Mouse (Mus musculus): ENCODE data around the gene Ick. TPM values are rescaled to one million over a fixed set of nuclear protein-coding genes. Genes with fewer than 3 reads are reported as not detected.

Gene Ick
- total RNA-seq (2023) = 10 to 100 TPM in 1 of 2 experiments, 1 to 10 TPM in 1; 6.4 to 10.1 TPM

DNA sequence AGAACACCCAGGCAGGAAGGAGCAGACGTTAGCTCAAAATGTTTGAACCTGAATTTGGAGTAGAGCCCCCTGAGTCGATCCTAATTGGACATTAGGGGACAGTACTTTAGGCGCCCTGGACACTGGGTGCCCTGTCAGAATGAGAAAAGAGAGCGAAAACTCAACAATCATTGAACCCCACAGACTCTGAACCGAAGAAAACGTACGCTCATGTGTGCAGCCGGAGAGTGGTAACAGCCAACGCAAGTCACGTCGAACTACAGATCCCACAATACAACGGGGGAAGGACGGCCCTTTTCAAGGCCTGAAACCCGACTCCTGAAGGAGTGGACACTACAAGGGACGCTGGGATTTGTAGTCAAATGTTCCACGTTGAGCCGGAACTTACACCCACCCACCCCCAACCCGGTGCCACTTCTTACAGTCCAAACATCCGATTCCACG, at the start of gene Ick, which contains the start of gene Fbxo9:
TSS of gene Ick (plus strand) at position 397 of the 444 bp plus-strand sequence.
TSS of gene Fbxo9 (minus strand) at position 270 of the 444 bp plus-strand sequence.

GRCm38 (mm10) chr9:78182474-78182873, 73.5 kb downstream of the Ick start, which contains the start of gene Gsta4:
Gene Gsta4 (plus strand): TSS chr9:78182774.

Other genes with a start within 250 kb of the Ick start
- gene Elovl5, start 191.8 kb upstream of the Ick start, total RNA-seq (2023) = 100 to 1,000 TPM; 119 to 134 TPM
- gene Gcm1, start 57.3 kb upstream of the Ick start, total RNA-seq (2023) = not detected
- 10 to 100 TPM; 25.0 to 30.4 TPM for gene Fbxo9, start 127 bp upstream of the Ick start, total RNA-seq (2023)
- gene Gsta4, start 73.6 kb downstream of the Ick start, total RNA-seq (2023) = 1 to 10 TPM; 2.2 to 4.1 TPM
- not detected for gene Gsta1, start 121.5 kb downstream of the Ick start, total RNA-seq (2023)
- gene Gm3776, start 147.9 kb downstream of the Ick start, total RNA-seq (2023) = not detected
- not detected for gene Gm10639, start 180.7 kb downstream of the Ick start, total RNA-seq (2023)
- gene Omt2a, start 205.6 kb downstream of the Ick start, total RNA-seq (2023) = not detected
- gene Omt2b, start 218.4 kb downstream of the Ick start, total RNA-seq (2023) = not detected
- not detected for gene Gsta2, start 246.6 kb downstream of the Ick start, total RNA-seq (2023)